Mouse (Mus musculus): ENCODE data around the gene Dock2.
A peak's percentile ranks its signal among the peaks of the same experiment; 100 is the strongest.

The Dock2 gene

DNA sequence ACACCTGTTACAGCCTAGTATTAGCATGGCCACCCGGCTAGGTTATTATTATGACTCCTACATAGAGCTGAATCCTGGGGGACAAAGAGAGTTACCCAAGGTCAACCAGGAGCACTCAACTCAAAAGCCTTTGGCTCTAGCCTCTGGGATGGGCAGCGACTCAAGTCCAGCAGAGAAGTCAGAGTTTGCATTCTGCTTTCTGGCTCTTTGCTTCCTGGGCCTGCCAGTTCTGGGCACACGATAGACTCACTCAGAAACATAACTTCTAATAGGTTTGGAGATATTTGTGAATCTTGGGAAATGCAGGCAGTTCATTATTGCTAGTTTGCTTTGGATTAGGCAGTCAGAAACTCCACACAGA, 367.1 kb downstream of the Dock2 start:
- no peak for DNase-seq

DNA sequence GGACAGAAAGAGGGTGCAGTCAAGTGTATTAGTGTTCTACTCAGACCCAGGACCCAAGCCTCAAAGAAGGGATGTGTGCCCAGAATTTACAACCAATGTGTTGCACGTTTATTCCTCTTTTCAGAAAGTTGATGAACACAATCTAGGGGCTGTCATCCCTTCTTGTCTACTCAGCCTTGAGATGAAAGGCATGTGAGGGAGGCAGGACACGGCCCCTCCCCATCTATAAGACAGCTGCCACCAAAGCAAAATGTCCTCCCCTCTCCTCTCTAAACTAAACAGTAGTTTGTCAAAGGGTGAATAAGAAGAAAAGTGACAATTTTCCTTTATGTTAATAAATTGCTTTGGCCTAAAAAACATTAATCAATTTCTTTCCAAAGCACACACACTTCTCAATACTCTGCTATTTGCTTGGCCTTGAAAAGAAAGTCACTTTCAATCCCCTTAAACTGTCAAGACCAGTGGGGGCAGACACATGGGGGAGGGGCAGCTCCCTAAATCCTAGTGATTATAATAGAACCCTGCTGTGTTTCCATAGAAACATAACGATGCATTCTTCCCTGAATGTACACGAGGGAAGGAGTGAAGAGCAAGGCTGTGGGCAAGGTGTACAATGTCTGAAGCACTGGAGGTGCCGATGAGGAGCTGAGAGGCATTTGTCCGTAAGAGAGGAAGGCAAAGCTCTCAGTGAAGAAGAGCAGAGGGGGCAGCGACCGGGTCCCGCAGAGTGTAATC, 367.6 kb downstream of the Dock2 start:
- DNase-seq: no peak

DNA sequence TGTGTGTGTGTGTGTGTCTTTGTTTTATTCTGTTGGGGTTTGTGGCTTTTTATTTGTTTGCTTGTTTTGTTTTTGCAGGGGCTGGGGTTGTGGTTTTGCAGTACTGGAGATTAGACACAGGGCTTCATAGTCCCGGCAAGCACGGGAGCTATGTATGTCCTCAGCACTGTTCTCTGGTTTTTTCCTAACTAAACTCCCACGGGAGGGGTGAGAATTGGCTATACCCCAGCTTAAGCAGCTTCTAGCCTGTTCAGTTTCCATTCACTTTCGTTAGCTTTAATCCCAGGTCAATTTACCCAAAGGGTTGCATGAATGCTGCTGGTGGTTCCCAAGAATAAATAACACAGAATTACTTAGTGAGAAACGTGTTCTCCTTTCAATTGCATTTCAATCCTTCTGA, 376.8 kb downstream of the Dock2 start:
- no peak for DNase-seq

DNA sequence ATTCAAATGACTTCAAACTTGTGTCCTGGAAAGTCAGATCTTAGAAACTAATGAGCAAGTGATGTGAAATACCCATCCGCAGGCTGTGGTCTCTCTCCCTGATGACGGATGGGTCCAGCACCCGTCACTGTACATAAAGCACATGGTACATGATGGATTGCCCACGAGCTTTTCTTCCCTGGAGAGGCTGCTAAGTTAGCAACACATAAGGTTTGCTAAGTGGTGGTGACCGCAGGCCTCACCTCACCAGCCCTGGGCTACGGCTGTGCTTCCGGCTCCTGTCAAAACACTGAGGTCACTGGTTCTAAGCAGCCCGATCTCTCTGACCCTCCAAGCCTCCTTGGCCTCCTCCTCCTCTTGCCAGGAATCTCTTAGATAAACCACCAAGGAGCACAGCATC, 377.4 kb downstream of the Dock2 start:
- no peak for DNase-seq

DNA sequence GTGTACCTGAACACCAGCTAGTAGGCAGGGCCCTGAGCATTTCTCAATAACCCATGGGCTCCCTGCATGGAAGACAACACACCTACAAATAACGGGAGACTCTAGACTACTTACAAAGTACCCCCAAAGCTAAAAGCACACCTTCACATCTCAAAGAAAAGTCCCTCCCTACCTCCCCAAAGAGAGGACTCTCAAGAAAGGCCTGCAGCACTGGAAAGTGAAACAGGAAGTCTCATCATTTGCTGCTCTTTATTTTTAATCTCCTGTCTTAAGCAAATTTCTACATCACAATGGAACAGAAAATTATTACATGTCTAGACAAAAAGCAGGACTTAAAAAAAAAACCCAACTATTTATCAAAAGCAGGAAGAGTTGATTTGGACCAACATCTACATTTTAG, 378.4 kb downstream of the Dock2 start:
- DNase-seq: no peak

DNA sequence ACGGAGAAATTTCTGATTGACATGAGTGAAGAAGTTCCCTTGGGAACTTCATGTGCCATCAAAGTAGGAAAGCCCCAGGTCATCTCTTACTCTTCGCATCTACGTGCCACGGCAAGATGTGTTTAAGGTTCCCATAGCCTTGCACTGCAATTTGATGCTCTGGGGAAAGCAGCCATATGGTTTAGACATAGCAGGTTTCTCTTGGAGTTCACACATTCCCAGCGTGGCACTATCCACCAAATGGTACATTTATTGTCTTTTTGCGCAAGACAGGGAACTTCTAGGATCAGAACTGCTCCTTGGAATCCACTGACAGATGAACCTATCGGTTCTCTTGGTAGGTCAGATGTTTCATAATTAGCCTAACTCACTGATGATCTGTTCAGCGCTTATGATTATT, 382.3 kb downstream of the Dock2 start:
- no peak for DNase-seq

DNA sequence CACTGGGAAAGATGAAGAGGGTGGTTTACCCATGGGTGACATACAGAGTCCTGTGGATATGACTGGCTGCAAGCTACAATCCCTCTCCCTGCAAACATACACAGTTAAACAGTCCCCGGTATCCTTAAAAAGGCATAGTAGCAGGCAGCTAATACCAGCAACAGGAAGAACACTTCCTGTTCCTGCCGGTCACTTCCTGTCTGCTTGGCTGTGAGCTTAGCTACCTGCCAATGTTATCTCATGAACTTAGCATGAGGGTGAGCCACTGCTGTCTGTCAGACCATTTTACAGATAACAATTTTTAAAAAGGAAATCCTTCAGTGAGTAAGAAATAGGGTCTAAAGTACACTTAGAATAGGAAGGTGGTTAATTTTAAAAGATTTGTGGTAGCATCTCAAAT, 385.1 kb downstream of the Dock2 start:
- no peak for DNase-seq

DNA sequence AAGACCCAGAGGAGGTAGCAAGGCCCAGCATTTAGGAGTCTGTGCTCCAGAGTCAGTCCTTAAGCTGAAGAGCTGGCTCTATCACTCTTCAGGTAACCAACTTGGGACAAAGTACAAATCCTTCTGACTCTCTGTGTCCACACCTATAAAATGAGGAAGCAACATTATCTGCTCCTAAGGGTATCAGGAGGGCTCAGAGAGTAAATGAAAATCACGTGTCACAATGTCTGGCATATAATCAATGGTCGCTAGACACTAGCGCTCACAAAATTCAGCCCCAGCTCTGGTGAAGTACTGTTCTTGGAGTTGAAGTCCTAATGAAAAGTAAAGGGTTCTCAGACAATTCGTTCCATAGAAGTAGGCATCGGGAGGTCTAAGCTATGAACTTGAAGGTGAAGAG, 386.0 kb downstream of the Dock2 start:
- DNase-seq: no peak

DNA sequence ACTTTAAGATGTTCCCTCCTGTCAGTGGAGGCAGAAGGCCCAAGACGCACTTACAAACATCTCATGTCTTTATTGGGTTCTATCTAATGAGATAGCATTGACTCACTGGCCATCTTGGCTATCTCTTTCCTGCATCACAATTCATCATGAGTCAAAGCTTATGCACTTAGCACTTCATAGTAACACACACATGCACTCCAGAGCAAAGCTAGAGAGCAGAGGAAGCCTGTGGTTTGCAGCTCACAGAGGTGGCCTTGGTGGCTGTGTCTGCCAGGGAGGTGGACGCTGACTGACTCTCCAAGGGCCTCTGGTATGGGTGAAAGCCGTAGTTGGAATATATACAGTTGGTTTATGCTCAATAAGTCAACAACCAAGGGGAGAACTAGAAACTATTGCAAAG, 387.9 kb downstream of the Dock2 start:
- DNase-seq: no peak

DNA sequence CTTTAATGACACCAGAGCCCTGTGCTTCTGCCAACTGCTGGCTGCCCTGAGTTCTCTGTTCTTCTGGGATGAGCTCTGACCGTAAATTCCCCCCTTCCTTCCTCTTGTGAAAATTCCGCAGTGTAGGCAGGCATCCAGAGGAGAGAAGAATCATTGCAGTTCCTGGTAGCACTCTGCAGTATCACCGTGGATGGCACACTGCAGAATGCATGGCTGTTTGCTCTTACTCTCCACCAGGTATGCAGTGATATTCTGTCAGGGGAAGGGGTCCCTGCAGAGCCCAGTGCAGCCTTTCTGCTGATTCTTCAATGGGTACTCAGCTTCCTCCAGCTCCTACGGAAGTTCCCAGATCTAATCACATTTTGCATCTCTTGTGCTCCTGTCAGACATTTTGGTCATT, 391.6 kb downstream of the Dock2 start:
- no peak for DNase-seq

DNA sequence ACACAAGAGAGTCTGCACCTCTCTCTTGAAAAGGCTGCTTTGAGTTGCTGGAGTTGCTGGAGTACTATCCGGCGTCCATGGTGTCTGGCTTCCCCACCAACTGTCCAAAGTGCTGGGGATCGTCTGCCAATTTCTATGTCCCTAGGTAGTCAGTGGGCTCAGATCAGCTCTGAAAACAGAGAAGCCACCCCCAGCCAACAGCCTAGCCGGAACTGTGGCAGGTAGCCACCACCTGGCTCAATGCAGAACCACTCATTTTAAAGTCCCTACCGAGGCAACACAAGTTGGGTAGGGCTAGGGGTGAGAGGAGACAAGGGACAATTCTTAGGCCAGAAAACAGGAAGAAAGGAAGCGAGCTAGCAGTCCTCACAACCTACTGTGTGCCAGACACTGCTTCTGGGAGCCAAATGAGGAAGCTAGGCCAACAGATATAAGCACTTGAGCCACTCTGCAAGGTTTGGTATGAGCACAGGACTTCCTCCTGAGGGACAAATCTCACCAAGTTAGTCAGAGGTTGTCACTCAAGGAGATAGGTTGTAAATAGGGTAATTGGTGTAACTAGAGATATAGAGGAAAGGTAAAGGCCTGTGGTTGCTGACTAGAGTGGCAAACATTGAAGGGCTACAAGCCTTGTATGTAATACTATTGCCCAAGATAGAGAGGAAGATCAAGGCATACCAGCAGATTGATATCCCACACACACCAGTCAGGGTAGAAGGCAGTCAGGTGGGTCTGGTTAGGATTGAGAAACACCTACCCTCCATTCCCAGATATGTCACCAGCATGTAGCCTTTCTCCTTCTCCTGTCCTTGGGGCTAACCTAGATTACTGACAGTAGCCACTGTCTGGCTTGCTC, 394.2 kb downstream of the Dock2 start:
- DNase-seq: no peak

DNA sequence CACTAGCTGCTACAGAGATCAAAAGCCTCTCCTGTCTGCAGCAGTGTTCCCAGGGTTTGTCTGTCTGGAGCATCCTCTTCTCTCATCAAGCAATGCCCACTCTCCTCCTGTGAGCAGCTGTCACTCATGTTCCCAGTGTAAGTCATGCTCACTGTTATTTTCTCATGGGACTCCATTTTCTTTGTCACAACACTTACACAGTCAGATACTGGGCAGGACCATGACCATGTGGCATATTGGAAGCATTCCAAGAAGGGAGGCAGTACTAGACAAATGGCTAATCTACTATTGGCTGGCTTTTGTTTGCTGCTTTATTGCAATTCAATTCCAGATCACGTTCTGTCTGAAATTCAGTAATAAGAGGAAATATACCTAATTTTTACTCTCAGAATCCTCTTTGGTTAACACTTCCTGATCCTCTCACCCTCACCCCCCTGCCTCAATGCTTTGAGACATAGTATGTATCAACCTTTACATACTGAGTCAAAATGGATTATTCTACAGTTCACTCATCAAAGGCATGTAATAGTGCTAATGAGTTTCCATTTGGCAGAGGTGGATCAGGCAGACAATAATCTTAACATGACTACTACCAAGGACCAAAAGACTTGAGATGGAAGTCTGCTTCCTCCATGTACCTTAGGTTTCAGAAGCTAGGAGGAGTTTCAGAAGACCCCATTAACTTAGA, 398.5 kb downstream of the Dock2 start:
- DNase-seq: no peak

DNA sequence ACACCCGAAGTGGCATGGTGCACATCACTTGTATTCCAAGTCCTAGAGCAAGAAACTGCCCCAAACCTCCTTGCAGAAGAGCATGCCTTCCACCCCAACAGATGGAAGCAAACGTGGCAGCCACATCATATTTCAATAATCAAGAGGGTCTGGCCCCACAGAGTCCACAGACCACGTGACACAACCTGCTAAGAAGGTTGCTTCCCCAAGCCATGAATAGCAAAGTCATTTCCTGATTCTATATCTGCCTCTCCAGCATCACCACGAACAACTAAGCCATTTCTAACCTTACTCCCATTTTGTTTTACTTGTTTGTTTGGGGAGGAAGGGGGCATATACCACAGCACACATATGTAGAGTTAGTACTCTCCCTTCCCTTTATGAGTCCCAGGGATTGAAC, 399.5 kb downstream of the Dock2 start:
- DNase-seq: no peak

DNA sequence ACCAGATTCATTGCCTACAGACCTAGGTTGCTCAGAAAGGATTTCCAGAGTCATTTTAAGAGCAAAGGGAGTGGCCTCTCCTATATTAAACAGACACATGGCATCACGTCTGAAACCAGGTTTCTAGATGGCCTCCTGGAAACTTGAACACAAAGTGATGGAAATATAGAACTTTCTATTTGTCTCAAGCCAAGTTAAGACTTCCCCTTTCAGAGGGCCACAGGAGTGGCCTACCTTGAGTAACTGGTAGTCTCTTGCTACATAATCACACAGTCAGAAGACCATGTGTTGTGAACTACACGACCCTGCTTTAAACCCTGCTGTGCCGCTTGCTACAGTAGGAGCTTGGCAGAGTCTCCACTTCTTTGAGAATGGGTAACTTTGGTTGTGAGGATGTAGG, 400.2 kb downstream of the Dock2 start:
- DNase-seq: no peak

DNA sequence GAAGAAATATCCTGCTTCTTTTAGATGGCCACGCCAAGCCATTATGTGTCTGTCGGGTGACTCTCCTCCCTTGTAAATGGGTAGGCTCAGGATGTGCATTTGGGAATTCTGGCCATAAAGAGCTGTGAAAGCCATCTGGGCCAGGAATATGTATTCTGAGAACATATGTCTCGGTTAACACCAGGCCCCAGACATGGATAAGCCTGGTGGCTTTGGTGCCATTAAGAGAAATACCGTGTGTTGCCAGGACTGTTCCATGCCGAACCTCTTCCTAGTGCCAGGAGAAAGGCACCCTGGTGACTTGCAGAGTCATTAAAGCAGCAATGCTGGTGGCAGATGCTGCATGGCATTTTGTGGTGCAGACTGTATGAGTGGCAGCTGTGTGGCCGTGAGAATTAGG, 406.0 kb downstream of the Dock2 start:
- no peak for DNase-seq

DNA sequence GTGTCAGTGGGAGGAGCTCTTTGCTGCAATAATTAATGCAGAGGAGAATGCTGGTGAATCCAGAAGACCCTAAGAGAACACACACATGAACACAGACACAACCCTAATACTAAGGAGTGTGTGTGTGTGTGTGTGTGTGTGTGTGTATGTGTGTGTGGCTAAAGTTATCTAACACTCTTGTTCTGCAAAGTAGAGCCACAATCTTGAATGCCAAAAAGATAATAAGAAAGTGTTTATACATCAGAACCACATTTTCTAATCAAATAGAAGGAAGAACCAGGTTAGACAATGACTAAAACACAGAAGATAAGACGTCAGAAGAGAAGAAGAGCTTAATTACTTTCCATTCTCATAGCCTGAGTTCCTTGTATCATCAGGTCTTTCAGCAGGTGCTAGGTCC, 408.1 kb downstream of the Dock2 start:
- DNase-seq: no peak

DNA sequence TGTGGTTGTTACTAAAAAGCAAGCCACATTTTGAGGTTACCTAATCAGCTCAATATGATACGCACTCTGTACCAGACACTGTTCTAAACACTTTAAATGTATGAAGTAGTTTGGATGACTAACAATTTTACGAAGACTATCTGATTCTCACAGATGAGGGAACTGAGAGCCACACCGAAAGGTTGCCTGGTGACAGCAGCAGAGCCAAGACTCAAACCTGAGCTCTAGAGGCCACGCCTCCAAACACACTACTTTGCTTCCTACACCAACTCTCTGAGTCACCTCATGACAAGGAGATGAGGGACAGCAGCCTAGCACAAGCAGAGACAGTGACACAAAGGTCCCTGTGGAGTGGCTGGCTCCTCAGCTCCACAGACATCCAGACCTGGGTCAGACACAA, 411.5 kb downstream of the Dock2 start:
- DNase-seq: no peak

DNA sequence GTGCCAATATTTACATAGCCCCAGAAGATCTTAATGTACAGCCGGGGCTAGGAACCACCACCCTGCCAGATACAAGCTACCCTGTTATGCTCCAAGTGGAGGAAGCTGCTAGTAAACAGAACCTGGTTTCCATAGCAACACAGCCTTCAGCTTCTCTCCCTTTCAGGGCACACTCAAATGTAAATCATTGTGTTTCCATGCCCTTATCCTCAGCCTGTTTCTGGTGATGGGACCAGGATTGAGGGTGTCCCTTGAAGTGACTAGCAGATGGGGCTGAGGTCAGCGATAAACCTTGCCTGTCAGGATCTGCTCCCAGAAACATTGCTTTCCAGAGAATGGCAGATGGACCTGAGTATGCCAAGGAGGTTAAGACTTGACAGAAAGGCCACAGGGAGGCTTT, 427.6 kb downstream of the Dock2 start:
- no peak for DNase-seq

DNA sequence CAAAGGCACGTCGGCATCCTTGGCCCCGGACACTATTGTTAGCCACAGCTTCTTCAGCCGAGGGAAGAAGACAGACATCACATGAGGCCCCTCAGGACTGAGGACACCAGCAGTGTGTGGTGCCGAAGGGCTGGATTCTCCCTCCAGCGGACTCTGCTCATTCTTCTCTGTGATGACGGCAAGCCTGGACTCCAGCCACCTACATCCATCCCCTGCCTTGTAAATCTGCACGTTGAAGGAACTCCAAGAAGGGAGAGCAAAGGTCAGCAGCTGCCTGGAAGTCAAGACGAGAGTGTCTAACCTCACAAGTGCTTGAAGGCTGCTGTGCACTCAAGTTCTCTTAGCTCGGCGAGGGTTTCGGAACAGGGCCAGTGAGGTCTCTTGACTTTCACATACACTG, 428.3 kb downstream of the Dock2 start:
- peak; percentile 74 for DNase-seq

DNA sequence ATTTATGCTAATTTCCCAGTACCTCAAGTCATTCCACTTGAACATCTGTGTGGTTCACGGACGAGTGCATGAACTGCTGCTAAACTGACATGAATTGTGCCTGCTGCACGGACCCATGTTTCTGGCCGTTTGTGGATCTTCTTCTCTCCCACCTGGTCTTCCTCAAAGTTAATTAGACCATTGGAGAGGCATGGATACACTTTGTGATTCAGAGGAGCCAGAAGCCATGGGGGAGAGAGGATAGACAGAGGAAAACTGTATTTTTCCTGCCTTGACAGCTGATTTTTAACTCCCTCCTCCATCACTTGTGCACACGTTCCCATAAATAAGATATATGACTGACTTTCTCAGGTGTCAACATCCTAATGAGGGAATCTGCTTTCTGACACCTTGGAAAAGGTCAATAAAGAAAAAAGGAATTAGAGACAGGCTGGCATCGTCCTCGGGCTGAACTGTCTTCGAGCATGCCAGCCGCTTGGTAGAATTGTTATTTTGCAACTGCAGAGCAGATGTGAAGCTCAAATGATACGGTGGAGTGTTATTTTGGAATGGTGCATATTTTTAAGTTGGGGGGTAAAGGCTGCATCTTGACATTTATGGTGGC, 434.1 kb downstream of the Dock2 start:
- DNase-seq: no peak

DNA sequence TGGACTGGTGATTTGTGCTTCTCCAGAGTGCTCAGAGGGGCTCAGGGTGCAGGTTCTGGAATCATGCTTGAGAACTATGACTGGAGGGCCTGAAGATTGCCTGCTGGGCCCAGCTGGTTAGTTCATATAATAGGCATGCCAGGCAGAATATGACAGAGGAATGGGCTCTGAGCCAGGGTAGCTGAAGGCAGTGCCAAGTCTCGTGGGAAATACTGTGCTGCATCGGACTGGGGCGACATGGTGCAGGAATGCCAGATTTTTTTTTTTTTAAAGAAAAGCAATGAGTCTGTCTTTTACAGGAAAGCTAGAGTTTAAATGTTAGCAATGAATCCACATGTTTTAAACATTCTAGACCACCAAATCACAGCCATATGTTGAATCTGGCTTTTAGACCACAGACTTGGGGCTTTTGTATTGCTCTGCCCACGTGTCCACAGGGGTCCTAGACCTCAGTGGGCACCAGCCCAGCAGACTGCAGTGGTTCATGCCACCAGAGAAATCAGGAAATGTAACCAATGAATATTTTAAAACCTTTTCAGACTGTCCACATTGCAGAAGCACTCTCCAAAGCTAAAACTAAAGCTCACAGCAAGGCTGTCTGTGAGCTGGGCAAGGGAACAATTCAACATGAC, 435.3 kb downstream of the Dock2 start:
- DNase-seq: peak; percentile 67

DNA sequence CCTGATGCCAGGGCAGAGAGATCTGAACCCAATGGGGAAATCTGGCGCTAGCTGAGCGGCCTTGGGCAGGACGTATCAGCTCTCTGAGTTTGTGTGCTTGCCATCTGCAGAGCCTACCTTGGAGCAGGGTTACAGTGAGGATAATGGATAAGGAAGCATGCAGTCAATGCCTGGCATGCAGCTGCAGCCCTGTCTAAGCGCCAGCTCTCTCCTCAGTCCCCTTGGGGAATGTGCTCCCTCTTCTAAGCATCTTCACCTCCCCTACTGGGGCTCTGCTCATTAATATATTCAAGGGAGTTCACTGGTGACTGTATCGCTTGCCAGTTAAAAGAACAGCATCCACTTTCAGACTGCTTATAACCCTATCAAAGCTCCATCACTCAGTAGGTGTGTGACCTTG, 439.4 kb downstream of the Dock2 start:
- DNase-seq: no peak

DNA sequence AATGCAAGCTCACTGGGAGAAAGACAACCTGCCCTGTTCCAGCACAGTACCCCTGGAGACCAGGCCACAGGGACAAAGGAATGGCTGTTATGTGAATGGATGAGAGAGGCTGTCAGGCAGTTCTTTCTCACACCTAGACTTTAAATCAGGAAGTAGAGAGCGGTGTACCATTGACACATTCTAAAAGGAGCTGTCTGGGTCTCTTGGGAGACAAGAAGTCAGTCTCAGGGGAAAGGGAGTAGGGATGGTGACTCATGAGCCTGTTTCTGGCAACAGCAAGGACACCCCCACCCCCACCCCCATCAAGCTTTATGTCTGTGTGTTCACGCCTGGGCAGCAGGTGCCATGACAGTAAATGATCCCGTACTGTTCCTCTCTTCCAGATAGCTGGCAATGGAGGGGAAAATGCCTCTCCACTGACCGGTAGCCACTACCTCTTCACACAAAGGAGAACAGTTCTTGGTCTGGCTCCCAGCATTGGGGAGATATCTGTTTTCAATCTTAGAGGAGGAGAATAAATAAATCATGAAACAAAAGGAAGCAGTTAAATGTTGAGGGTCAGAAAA, 439.9 kb downstream of the Dock2 start:
- no peak for DNase-seq
